Mouse (Mus musculus) spleen, postnatal 10 days (tissue): ENCODE results near the gene Pitx1.

Experiments
- DNase-seq, 2 experiments: peaks; one replicate each; pipeline ENCODE4 v3.0.0; 2021 to 2022; ENCODE audit warnings: low spot score in 2 of 2

Pitx1 gene

GRCm38 (mm10) chr13:55784268-55784667 lies 51.7 kb downstream of the Pitx1 start, which contains the start of gene Catsper3:
Gene Catsper3 (plus strand): TSS chr13:55784568.
- no peak for DNase-seq

- no peak for DNase-seq
These were observed 60.9 kb downstream of the Pitx1 start for GRCm38 (mm10) chr13:55775056-55775455.
